Mouse (Mus musculus) R1 (cell line): ENCODE results near the gene Lix1l.
A peak's percentile ranks its signal among the peaks of the same experiment; 100 is the strongest.

Experiments
- DNase-seq: peaks from one replicate; pipeline ENCODE4 v3.0.0-alpha.2; 2018; ENCODE audit warnings: low read depth, low spot score

The Lix1l gene

GRCm38 (mm10) chr3:96565105-96565504 lies 35.8 kb upstream of the Lix1l start:
- DNase-seq = peak; percentile 95

- DNase-seq = no peak
These were observed 34.1 kb upstream of the Lix1l start for GRCm38 (mm10) chr3:96566661-96567450.

DNA sequence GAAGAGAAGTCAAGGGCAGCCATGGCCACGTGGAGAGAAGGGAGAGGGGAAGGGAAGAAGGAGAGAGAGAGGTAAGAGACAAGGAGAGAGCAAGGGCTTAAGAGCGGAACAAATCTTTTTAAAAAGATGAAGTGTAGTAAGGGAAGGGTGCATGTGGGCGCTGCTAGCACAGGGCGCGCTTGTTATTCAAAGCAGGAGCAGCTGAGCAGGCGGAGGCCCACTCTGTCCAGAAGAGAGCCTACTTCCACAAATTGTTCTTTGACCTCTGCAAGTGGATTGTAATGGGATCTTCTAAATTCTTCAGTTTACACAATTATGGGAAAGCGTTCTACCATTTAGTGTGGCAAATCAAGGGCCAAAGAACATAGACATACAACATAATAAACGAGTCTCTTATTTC lies 32.3 kb upstream of the Lix1l start:
- peak; percentile 42 for DNase-seq

DNA sequence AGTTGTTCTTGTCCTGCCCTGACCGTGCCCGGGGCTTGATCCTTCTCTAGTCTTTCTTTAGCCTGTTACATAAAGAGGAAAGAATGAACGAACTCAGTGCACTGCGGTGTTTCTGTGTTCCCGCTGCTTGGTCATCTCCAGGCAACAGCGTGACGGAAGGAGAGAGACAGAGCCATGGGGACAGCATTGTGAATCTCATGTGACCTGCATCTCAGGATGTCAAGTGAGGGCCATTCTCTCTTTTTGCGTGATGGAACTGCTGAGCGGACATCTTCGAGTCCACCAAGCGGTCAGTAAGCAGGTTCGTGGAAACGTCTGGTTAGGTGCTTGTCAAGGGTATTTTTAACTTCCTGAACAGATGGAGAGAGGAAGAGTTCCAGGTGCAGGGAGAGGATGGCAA lies 31.4 kb upstream of the Lix1l start:
- DNase-seq = no peak

DNA sequence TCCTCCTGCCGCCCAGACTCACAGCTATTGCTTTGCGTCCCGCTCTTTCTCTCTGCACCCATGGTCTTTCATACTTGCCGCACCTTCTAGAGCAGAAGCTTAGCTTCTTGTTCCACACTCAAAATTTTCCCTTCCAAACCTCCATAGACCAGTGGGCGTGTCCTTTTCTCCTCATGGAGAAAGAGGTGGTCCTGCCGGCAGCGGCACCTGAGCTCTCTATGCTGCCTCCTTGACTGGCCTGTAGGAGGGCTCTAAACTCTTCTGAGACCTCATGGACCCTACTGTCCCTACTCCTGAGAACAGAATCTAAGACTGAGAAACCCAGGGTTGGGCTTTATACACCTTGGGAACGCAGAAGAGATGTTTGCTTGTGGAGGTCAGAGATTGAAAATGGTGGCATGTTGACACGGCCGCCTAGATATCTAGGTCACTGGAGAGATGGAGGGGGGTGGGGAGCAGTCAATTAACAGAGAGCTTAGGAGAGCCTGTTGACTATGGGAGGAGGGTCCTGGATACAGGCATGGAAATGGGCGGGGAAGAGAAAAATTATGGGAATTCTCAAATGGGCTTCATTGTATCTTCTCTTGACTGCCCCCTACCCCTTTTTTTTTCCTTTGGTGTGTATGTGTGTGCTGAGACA lies 30.9 kb upstream of the Lix1l start:
- DNase-seq = peak; percentile 84

DNA sequence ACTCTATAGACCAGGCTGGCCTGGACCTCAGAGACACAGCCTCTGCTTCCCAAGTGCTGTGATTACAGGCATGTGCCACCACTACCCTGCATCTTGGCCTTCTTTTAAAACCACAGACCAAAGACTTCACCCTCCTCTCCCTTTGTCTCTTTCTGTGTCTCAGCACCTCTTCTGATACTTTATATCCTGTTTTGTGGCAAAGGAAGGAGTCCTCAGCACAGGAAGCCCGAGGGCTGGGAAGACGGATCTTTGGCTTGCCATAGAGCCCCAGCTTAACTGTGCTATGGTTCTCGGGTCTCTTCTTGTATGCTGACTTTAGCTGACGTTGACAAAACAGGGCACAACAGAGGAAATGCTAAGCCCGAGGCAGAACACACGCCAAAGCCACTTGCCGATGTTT lies 30.3 kb upstream of the Lix1l start:
- DNase-seq = no peak

DNA sequence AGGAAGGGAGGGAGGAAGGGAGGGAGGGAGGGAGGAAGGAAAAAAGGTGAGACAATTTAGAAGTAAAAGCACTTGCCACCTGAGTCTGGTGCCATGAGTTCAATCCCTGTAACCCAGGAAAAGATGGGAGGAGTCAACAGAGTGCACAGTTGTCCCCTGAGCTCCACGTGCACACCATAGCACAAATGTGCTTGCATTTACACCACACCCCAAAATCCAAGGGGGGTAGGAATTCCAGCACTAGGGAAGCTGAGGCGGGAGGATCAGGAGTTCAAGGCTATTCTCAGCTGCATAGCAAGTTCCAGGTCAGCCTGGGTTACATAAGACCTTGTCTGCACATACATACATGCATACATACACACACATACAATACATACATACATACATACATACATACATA lies 29.6 kb upstream of the Lix1l start:
- DNase-seq = peak; percentile 98

GRCm38 (mm10) chr3:96571896-96572698 lies 28.9 kb upstream of the Lix1l start:
- peak; percentile 90 for DNase-seq

DNA sequence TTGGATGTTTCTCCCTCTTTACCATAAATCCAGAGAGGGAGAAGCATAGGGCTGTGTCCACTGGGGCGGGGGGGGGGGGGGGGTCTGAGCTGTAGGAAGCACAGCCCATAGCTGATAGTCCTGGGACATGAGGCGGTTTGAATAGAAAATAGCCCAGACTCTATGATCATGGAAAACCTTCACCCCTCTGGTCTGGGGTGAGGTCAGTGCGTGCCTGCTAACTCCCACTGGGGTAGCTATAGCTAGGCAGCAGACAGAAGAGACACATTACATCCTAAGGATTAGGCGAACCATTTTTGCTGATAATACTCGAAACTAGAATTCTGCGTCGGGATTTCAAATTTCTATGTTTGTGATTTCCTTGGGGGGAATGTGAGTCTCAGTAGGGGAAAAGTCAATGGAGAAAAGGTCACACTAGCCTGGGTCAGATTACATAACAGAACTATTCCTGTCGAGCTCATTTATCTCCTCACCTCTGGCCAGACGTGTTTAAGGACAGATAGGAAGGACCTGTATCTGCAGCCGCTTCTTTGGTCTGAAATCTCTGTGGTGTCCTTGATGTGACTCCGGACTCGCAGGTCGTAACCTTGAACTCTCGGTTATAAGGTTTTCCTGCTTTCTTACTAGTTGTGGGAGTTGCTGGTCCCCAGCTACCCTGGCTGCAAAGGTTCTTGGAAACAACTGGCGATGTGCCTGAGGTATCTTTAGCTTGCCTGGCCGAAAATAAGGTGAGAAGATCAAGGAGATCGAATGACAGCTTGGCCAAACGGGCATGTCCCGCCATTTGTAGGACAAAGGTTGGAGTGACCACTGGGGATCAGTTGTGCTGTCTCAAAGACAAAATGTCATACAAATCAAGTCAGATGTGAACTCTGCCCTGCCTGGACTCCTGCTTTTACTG lies 27.1 kb upstream of the Lix1l start:
- no peak for DNase-seq

DNA sequence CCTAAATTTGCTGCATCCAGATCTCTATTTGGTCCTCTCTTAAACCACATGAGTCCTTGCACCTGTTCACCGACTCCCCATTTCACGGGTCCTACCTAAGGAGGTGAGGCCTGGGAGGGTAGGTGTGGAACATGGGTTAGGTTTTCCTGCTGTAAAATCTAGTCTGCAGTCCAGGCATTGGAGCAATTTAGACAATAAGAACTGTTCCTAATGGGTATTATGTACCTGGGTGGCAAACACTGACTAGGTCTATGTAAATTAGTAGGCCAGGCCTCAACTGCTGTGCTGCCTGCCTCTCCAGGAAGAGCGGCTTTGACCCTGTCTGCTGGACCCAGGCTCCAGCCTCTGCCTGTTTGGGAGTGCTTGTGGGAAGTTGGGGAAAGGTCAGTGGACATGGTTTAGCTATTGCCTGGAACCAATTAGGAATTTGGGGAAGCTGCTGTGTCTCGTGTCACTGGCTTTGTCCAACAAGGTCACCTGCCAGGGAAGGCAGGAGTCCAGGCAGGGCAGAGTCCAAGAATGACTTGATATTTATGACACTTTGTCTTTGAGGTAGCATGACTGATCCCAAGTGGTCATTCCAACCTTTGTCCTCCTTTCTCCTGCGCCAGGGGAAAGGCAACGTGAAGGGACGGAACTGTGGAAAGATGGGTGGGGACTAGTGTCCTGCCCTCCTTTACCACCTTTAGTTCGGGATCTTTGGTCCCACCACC lies 25.5 kb upstream of the Lix1l start:
- no peak for DNase-seq

DNA sequence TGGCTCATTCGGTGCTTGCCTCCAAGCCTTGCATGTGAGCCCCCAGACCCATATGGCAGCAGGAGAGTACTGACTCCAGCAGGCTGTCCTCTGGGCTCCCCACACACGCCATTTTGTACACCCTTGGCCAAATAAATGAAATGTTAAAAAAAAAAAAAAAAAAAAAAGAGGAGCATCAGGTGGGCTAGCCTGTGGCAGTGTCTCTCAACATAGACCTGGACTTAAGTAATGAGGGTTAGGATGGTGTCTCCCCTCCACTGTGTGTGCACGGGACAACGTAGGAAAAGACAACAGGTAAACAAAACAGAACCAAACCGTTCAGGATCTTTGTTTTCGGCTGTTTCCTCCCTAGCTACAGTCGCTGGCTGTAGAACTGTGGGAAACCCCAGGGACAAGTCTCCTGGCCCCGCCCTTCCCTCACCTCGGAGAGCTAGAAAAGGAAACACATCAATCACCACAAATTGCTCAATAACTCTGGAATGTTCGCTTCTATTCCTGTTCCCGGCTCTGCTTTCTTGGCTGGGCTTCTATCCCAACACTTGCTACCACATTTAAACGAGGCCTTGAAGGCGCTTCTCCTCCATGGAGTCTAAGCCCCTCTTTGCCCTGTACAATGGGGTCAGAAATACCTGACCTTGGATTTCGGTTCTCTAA lies 24.8 kb upstream of the Lix1l start:
- peak; percentile 91 for DNase-seq

DNA sequence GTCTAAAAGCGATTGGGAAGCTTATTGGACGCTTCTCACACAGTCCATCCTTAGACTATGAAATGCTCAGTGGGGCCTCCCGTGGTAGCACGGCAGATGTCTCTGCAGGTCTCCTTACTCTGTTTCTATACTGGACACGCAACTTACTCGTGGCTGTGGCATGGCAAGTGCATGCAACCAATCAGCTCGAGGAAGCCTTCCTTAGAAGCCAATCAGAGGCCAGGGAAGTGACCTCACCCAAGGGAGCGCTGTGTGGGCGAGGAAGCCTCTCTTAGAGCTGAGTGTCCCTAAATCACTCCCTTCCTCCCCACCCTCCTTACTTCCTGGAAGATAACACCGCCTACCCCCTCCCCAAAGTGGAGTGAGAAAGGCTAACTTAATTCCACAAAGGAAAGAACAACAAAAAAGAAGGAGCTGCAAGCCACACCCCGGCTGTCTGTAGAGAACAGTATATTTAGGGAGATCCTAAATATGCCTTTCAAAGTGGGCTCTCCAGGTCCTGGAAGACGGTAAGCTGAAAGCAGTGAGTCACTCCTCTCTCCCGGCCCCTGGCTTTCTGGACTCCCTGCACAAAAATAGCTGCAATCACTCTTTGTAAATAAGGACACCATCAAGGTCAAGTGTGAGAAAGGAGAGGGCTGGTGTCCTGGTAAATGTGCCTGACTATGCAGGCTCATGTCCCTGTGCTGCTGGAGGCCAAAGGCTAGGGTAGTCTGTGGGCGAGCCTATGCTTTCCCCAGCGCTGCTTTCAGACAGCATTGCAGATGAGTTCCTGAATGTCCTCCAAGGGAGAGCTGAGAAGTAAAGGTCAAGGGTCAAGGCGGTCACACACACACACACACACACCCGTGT lies 24.0 kb upstream of the Lix1l start, which contains the start of gene Gm16253:
TSS of gene Gm16253 (plus strand) at position 295 of the 852 bp plus-strand sequence.
- peak; percentile 100 for DNase-seq

- DNase-seq = peak; percentile 90
These were observed 23.4 kb upstream of the Lix1l start for GRCm38 (mm10) chr3:96577566-96577965.

GRCm38 (mm10) chr3:96578561-96579238 lies 22.2 kb upstream of the Lix1l start:
- peak; percentile 17 for DNase-seq

DNA sequence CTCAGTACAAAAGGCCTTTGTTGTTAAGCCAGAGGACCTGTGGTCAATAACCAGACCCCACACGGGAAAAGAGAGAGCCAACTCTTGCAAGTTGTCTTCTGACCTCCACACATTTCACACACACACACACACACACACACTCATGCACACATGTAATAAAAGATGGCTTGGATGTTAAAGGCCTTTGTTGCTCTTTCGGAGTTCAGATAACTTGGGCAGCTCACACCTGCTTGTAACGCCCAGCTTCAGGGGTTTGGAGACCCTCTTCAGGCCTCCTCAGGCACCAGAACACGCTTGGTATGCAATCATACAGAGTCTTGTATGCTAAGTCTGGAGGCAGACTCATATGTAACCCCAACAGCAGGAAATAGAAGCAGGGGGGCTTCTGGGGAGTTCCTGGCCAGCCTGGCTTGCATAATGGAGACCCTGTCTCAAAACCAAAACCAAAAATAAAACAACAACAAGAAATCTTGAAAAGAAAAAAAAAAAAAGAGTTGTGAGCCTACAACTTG lies 21.7 kb upstream of the Lix1l start:
- no peak for DNase-seq

DNA sequence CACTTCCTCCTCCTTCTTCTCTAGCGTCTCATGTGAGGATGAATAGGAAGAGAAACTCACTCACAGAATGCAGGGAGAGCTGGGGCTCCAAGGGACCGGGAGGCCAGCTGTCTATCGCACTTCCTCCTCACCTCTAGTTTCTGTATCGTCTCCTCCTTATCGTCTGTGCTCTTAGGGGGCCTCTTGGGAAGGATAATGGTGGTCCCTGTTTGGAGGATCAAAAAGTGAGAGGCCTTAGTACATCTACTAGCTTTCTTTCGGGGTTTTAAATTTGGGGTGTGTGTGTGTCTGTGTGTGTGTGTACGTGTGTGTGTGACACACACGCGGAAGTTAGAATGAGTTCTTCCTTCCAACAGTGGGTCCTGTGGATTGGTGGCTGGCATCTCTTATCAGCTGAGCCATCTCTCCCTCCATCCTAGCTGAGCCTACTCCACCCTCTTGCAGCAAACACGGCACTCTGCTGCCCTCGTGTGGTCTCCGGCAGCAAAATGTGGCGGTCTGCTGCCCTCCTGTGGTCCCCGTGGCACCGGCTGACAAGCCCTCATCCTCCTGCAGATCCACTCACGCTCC lies 21.0 kb upstream of the Lix1l start:
- DNase-seq = peak; percentile 90

- no peak for DNase-seq
These were observed 19.8 kb upstream of the Lix1l start for GRCm38 (mm10) chr3:96581141-96581540.
